ENCODE assay signal across 9 mouse cellular contexts in the genomic region with DNA sequence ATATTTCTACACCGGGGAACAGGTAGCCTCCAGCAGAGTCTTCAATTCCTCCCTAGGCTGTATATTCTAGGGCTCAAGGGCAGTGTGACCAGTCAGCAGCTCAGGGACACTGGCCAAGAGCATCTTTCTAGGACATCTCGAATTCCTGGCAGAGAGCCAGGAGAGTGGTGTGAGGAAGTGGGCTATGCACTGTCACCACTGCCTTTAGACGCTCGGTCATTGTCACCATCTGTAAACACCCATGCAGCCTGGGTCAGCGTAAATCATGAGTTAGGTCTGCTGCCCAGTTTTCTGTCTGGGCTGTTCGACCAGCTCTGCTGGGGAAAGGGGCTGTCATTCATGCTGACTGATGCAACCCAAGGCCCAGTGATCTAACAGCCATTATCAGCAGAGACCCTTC. TPM values are rescaled to one million over a fixed set of nuclear protein-coding genes. Genes with fewer than 3 reads are reported as not detected.
DNase-seq lines count a peak whose midpoint lies in the region; ATAC-seq and TF ChIP-seq lines count a peak whose summit lies in the region.
"Had no signal": no experiment of that assay in that cellular context is flagged by ENCODE, and none has a peak within 500 bp of the region (broad histone marks: within the 10 kb centered on the region; RNA-seq: fewer than 3 reads in every experiment).

No protein-coding gene starts in this region.

- H3K4me3 ChIP-seq in kidney, embryonic 14.5 days (ENCODE audit: low read length): no peak overlapping the region
- H3K4me3 ChIP-seq in gastrocnemius, adult 2 months: no peak overlapping the region
- H3K4me3 ChIP-seq in midbrain, embryonic 11.5 days (ENCODE audit: low read depth, low read length): no peak overlapping the region
- H3K4me3 ChIP-seq in forebrain, postnatal 0 days (ENCODE audit: low read depth, low read length): no peak overlapping the region
- H3K4me3 ChIP-seq: myocyte had no signal

- ATAC-seq in kidney, embryonic 14.5 days (ENCODE audit: low FRiP score, low TSS enrichment): peak; percentile 14; the same call in 1 of the 2 replicates
- peak; percentile 13 for ATAC-seq in erythroblast, adult 5-6 weeks (replicated peaks; ENCODE audit: low FRiP score, poor library complexity, severe bottlenecking)
- no peak for ATAC-seq in midbrain, embryonic 11.5 days (ENCODE audit: low FRiP score)
- ATAC-seq in forebrain, postnatal 0 days: no peak

- no peak overlapping the region for H3K4me2 ChIP-seq in kidney, embryonic 14.5 days (replicated peaks; ENCODE audit: low read depth, low read length)
- no peak overlapping the region for H3K4me2 ChIP-seq in midbrain, embryonic 11.5 days
- H3K4me2 ChIP-seq in forebrain, postnatal 0 days (ENCODE audit: low read depth): no peak overlapping the region

- H3K4me1 ChIP-seq in kidney, embryonic 14.5 days (ENCODE audit: control insufficient read depth, insufficient read depth, low read length): no peaks in the 10 kb centered on the region
- H3K4me1 ChIP-seq in midbrain, embryonic 11.5 days (ENCODE audit: control insufficient read depth, insufficient read depth, low read length): no peaks in the 10 kb centered on the region
- H3K4me1 ChIP-seq in forebrain, postnatal 0 days (ENCODE audit: insufficient read depth): no peaks in the 10 kb centered on the region

- no peaks in the 10 kb centered on the region for H3K27me3 ChIP-seq in kidney, embryonic 14.5 days (ENCODE audit: control insufficient read depth, insufficient read depth, low read length)
- no peaks in the 10 kb centered on the region for H3K27me3 ChIP-seq in midbrain, embryonic 11.5 days (ENCODE audit: control insufficient read depth, insufficient read depth, low read length)
- no peaks in the 10 kb centered on the region for H3K27me3 ChIP-seq in forebrain, postnatal 0 days (ENCODE audit: insufficient read depth, low read length)

- H3K36me3 ChIP-seq in kidney, embryonic 14.5 days (ENCODE audit: control insufficient read depth, insufficient read depth, low read length): no peaks in the 10 kb centered on the region
- no peaks in the 10 kb centered on the region for H3K36me3 ChIP-seq in midbrain, embryonic 11.5 days (ENCODE audit: control insufficient read depth, insufficient read depth, low read length)
- H3K36me3 ChIP-seq in forebrain, postnatal 0 days (ENCODE audit: insufficient read depth): no peaks in the 10 kb centered on the region

- TF ChIP-seq CTCF in gastrocnemius, adult 2 months (IDR thresholded peaks at IDR 0.05): no peak
- no peak for TF ChIP-seq CTCF in forebrain, postnatal 0 days (IDR thresholded peaks at IDR 0.05; ENCODE audit: low read depth)

- H3K9ac ChIP-seq in kidney, embryonic 14.5 days (ENCODE audit: low read depth, low read length): no peak overlapping the region
- H3K9ac ChIP-seq in midbrain, embryonic 11.5 days (ENCODE audit: low read length): no peak overlapping the region
- no peak overlapping the region for H3K9ac ChIP-seq in forebrain, postnatal 0 days

- no peak for DNase-seq in kidney, adult 11 months
- DNase-seq in Muller cell, postnatal 12 days (ENCODE audit: inconsistent ontology term): peak; percentile 47
- peak; percentile 14 for DNase-seq in lung, postnatal 25 days (ENCODE audit: low spot score)
- DNase-seq in gastrocnemius, adult 2 months: no peak
- DNase-seq in midbrain, embryonic 11.5 days (ENCODE audit: low spot score, missing footprints): no peak
- no peak for DNase-seq in forebrain, postnatal 0 days

- no peaks in the 10 kb centered on the region for H3K9me3 ChIP-seq in kidney, embryonic 14.5 days (ENCODE audit: control insufficient read depth, low read length)
- H3K9me3 ChIP-seq in midbrain, embryonic 11.5 days (ENCODE audit: control insufficient read depth, low read length): no peaks in the 10 kb centered on the region
- no peaks in the 10 kb centered on the region for H3K9me3 ChIP-seq in forebrain, postnatal 0 days (ENCODE audit: low read length)

- no peak overlapping the region for H3K27ac ChIP-seq in kidney, embryonic 14.5 days (ENCODE audit: low read depth, low read length)
- no peak overlapping the region for H3K27ac ChIP-seq in gastrocnemius, adult 2 months
- no peak overlapping the region for H3K27ac ChIP-seq in midbrain, embryonic 11.5 days (ENCODE audit: low read depth, low read length)
- H3K27ac ChIP-seq in forebrain, postnatal 0 days (ENCODE audit: low read depth, low read length): no peak overlapping the region

- WGBS in kidney, embryonic 14.5 days: 28% methylated on average over 6 of the region's 6 CpGs
- 86% methylated on average over 6 of the region's 6 CpGs for WGBS in midbrain, embryonic 11.5 days
- 64% methylated on average over 6 of the region's 6 CpGs for WGBS in forebrain, postnatal 0 days

- intact Hi-C loops in gastrocnemius, adult 2 months (cut with DNase I): no loop called here

RNA-seq across cellular contexts. Expression of gene Tent5c, which starts 49.1 kb away (rescaled TPM):
- 1.8 and 5.7 TPM in 2 replicates for polyA plus RNA-seq in kidney, embryonic 14.5 days (2014; fragmentation: Nextera tagmentation; extraction: Ambion mirVana)
- total RNA-seq in erythroblast, adult 5-6 weeks (2015; ENCODE audit: low replicate concordance): 608 and 670 TPM in 2 replicates
- total RNA-seq in erythroblast, adult 5-6 weeks (2017; ENCODE audit: low replicate concordance): 1,090 and 1,183 TPM in 2 replicates
- total RNA-seq in gastrocnemius, adult 2 months (2021): 1 to 10 TPM; 1.2 to 1.3 TPM
- polyA plus RNA-seq in midbrain, embryonic 11.5 days (2014; fragmentation: Nextera tagmentation; extraction: Ambion mirVana): 3.3 and 3.6 TPM in 2 replicates
- 1.9 and 2.0 TPM in 2 replicates for total RNA-seq in forebrain, postnatal 0 days (2014; rRNA removed)
- 0.69 and 1.1 TPM in 2 replicates for polyA plus RNA-seq in forebrain, postnatal 0 days (2015; fragmentation: Nextera tagmentation; extraction: Ambion mirVana)

Comparison
In these comparisons a context has a peak if more than half of its experiments do, and no peak if none do; other contexts are left out.
1. ATAC-seq: peak in kidney, embryonic 14.5 days (single experiment) and erythroblast, adult 5-6 weeks (single experiment); none in midbrain, embryonic 11.5 days (single experiment) and forebrain, postnatal 0 days (single experiment).
2. DNase-seq: peak in Muller cell, postnatal 12 days (single experiment) and lung, postnatal 25 days (single experiment); none in kidney, adult 11 months (single experiment), gastrocnemius, adult 2 months (single experiment), midbrain, embryonic 11.5 days (single experiment) and forebrain, postnatal 0 days (single experiment).
3. RNA of gene Tent5c, which starts 49.1 kb away (total RNA-seq): 608 to 1,183 TPM in erythroblast, adult 5-6 weeks; 1.9 to 2.0 TPM in forebrain, postnatal 0 days and 1.2 to 1.3 TPM in gastrocnemius, adult 2 months; every median in the first group is over 100 times any median in the second.